Mouse (Mus musculus) midbrain, postnatal 0 days (tissue): ENCODE data around the gene Sumf2. TPM values are rescaled to one million over a fixed set of nuclear protein-coding genes. Genes with fewer than 3 reads are reported as not detected.

Source experiments
- ATAC-seq: fragments of 200-750 bp; cut with Nextera tagmentation; 2 replicates; pipeline ENCODE4 v1.8.0; 2017; ENCODE audit warnings: moderate number of reproducible peaks, mild to moderate bottlenecking, moderate TSS enrichment, moderate library complexity; ENCODE audit not compliant: low FRiP score
- DNase-seq: peaks from one replicate; pipeline ENCODE4 v3.0.0-alpha.2; 2015; ENCODE audit warnings: low spot score
- H3K27ac ChIP-seq: fragments of 300-500 bp; sonication (generic); 2 replicates; pipeline ENCODE4 v1.5.1; 2014; ENCODE audit warnings: low read depth, mild to moderate bottlenecking, low read length, mixed read lengths
- H3K27me3 ChIP-seq: fragments of 300-500 bp; sonication (generic); 2 replicates; pipeline ENCODE4 v1.6.1; 2014; ENCODE audit warnings: low read length, control low read depth, mixed read lengths; ENCODE audit not compliant: insufficient read depth
- H3K36me3 ChIP-seq: fragments of 300-500 bp; sonication (generic); 2 replicates; pipeline ENCODE4 v1.6.1; 2014; ENCODE audit warnings: low read length, control low read depth, mixed read lengths; ENCODE audit not compliant: insufficient read depth
- H3K4me1 ChIP-seq: fragments of 300-500 bp; sonication (generic); 2 replicates; pipeline ENCODE4 v1.6.1; 2014; ENCODE audit warnings: mild to moderate bottlenecking, control low read depth, antibody characterized with exemption, low read length, mixed read lengths; ENCODE audit not compliant: insufficient read depth
- H3K4me2 ChIP-seq: fragments of 300-500 bp; sonication (generic); 2 replicates; pipeline ENCODE4 v1.6.1; 2014; ENCODE audit warnings: low read depth, mild to moderate bottlenecking, low read length, mixed read lengths; ENCODE audit not compliant: poor library complexity, severe bottlenecking
- H3K4me3 ChIP-seq: fragments of 300-500 bp; sonication (generic); 2 replicates; pipeline ENCODE4 v1.5.1; 2014; ENCODE audit warnings: low read depth, mild to moderate bottlenecking, low read length, moderate library complexity
- H3K9ac ChIP-seq: fragments of 300-500 bp; sonication (generic); replicated peaks from 2 replicates; pipeline ENCODE4 v1.6.1; 2014; ENCODE audit warnings: mild to moderate bottlenecking, low read length, moderate library complexity, mixed read lengths; ENCODE audit not compliant: poor library complexity, severe bottlenecking
- H3K9me3 ChIP-seq: fragments of 300-500 bp; sonication (generic); 2 replicates; pipeline ENCODE4 v1.6.1; 2016; ENCODE audit warnings: low read length, control low read depth
- CTCF ChIP-seq: IDR thresholded peaks from 2 replicates; pipeline ENCODE4 v1.5.1; 2016; ENCODE audit warnings: antibody characterized with exemption, mild to moderate bottlenecking
- WGBS: fragments of 180-500 bp; shearing (Covaris S2); extraction: QIAGEN DNeasy Blood & Tissue Kit; methylation state at CpG from one replicate; pipeline ENCODE4 v1.1.7; 2014; 5-methylcytosine and 5-hydroxymethylcytosine counted together
- polyA plus RNA-seq: library from polyadenylated mRNA; unstranded; fragments of >200 nt; fragmentation: Nextera tagmentation; extraction: Ambion mirVana; gene quantifications from 2 replicates; pipeline ENCODE4 v1.2.1, GENCODE M21; 2015
- total RNA-seq: library from RNA; depleted of rRNA; stranded (reverse); fragments of >200 nt; gene quantifications from 2 replicates; pipeline ENCODE4 v1.2.3, GENCODE M21; 2014; rRNA removed

The Sumf2 gene
- total and polyA plus RNA-seq, 2 experiments from 2014 or later: 26.8 to 33.5 TPM

- no peak overlapping the region for H3K27ac ChIP-seq
- no peak overlapping the region for H3K4me3 ChIP-seq
- no peak for TF ChIP-seq CTCF
- H3K27me3 ChIP-seq: no peaks in the 10 kb centered on the region
- no peak overlapping the region for H3K9ac ChIP-seq
- no peak for ATAC-seq
- peaks cover 3% of the 10 kb centered on the region; the same call in 1 of the 2 replicates for H3K4me1 ChIP-seq
- H3K9me3 ChIP-seq: no peaks in the 10 kb centered on the region
- 85% methylated on average over 7 of the region's 7 CpGs for WGBS
- H3K36me3 ChIP-seq: no peaks in the 10 kb centered on the region
- no peak for DNase-seq
- H3K4me2 ChIP-seq: no peak overlapping the region
Measured at GRCm38 (mm10) chr5:129909591-129909990, 62.8 kb downstream of the Sumf2 start.

Other genes with a start within 250 kb of the Sumf2 start
- gene Zfp11, start 176.9 kb upstream of the Sumf2 start, total RNA-seq: 5.1 and 5.3 TPM in 2 replicates
- 4.5 and 4.7 TPM in 2 replicates for gene Zfp11, start 176.9 kb upstream of the Sumf2 start, polyA plus RNA-seq
- gene Sept14, start 138.5 kb upstream of the Sumf2 start, total RNA-seq: not detected in 2 replicates
- not detected in 2 replicates for gene Sept14, start 138.5 kb upstream of the Sumf2 start, polyA plus RNA-seq
- gene Mrps17, start 131.5 kb upstream of the Sumf2 start, total RNA-seq: 124 and 163 TPM in 2 replicates
- gene Mrps17, start 131.5 kb upstream of the Sumf2 start, polyA plus RNA-seq: 161 and 176 TPM in 2 replicates
- gene Nipsnap2, start 121.9 kb upstream of the Sumf2 start, total RNA-seq: 66.7 and 79.0 TPM in 2 replicates
- gene Nipsnap2, start 121.9 kb upstream of the Sumf2 start, polyA plus RNA-seq: 108 and 109 TPM in 2 replicates
- 18.5 and 33.1 TPM in 2 replicates for gene Psph, start 59.5 kb upstream of the Sumf2 start, total RNA-seq
- 40.3 and 42.0 TPM in 2 replicates for gene Psph, start 59.5 kb upstream of the Sumf2 start, polyA plus RNA-seq
- gene Chchd2, start 40.5 kb downstream of the Sumf2 start, total RNA-seq: 742 and 901 TPM in 2 replicates
- 693 and 752 TPM in 2 replicates for gene Chchd2, start 40.5 kb downstream of the Sumf2 start, polyA plus RNA-seq
- gene Zbed5, start 48.7 kb downstream of the Sumf2 start, total RNA-seq: 15.1 TPM in 2 replicates
- 10.7 and 10.9 TPM in 2 replicates for gene Zbed5, start 48.7 kb downstream of the Sumf2 start, polyA plus RNA-seq
- 0.66 and 3.0 TPM in 2 replicates for gene Phkg1, start 51.6 kb downstream of the Sumf2 start, total RNA-seq
- 1.5 TPM in 2 replicates for gene Phkg1, start 51.6 kb downstream of the Sumf2 start, polyA plus RNA-seq
- gene Nupr1l, start 61.6 kb downstream of the Sumf2 start, total RNA-seq: 1.1 and 1.9 TPM in 2 replicates
- 5.2 and 5.8 TPM in 2 replicates for gene Nupr1l, start 61.6 kb downstream of the Sumf2 start, polyA plus RNA-seq
- 78.5 and 87.1 TPM in 2 replicates for gene Vkorc1l1, start 95.0 kb downstream of the Sumf2 start, total RNA-seq
- 21.0 and 22.8 TPM in 2 replicates for gene Vkorc1l1, start 95.0 kb downstream of the Sumf2 start, polyA plus RNA-seq
- gene Gusb, start 156.1 kb downstream of the Sumf2 start, total RNA-seq: 22.0 and 26.7 TPM in 2 replicates
- gene Gusb, start 156.1 kb downstream of the Sumf2 start, polyA plus RNA-seq: 42.3 and 44.9 TPM in 2 replicates
- 34.0 and 39.1 TPM in 2 replicates for gene Asl, start 182.3 kb downstream of the Sumf2 start, total RNA-seq
- 52.8 and 54.0 TPM in 2 replicates for gene Asl, start 182.3 kb downstream of the Sumf2 start, polyA plus RNA-seq
- gene Crcp, start 182.3 kb downstream of the Sumf2 start, total RNA-seq: 54.0 and 63.3 TPM in 2 replicates
- 86.8 and 90.9 TPM in 2 replicates for gene Crcp, start 182.3 kb downstream of the Sumf2 start, polyA plus RNA-seq
- gene Tpst1, start 226.3 kb downstream of the Sumf2 start, total RNA-seq: 37.1 and 46.5 TPM in 2 replicates
- gene Tpst1, start 226.3 kb downstream of the Sumf2 start, polyA plus RNA-seq: 50.0 TPM in 2 replicates